Mouse (Mus musculus) sigmoid colon, adult 10 weeks (tissue): ENCODE measurements around the gene Btbd35f11. TPM values are rescaled to one million over a fixed set of nuclear protein-coding genes. Genes with fewer than 3 reads are reported as not detected.

Source experiments
- polyA plus RNA-seq: library from polyadenylated mRNA; stranded (reverse); fragments of 350-450 nt; fragmentation: Illumina TruSeq; extraction: RNeasy Lipid Tissue Mini Kit (QIAGEN cat#74804); gene quantifications from one replicate; pipeline ENCODE4 v1.2.3, GENCODE M21; 2014; ENCODE audit warnings: low read depth, low replicate concordance

The Btbd35f11 gene
- not detected for polyA plus RNA-seq

GRCm38 (mm10) chrX:3443590-3443989 lies at the start of gene Btbd35f11:
TSS of gene Btbd35f11 (minus strand) at chrX:3443690.

Other genes starting within 250 kb of the Btbd35f11 start
- gene Btbd35f24, start 247.9 kb downstream of the Btbd35f11 start, polyA plus RNA-seq, result not detected